Mouse (Mus musculus): Measurements from ENCODE around the gene Mrpl45. TPM values are rescaled to one million over a fixed set of nuclear protein-coding genes. Genes with fewer than 3 reads are reported as not detected.
"Not testable (repeated sequence)": the region's sequence is repeated elsewhere in the genome, so short reads cannot be mapped to it uniquely, and the experiment has no call there.

Gene Mrpl45
- total RNA-seq (2021) = 10 to 100 TPM; 40.1 to 52.8 TPM
- long read RNA-seq, experiment 1, transcript Mrpl45-201 (8 exons, 2,431 nt) = major isoform, 124 of 149 reads
- long read RNA-seq, experiment 1, partial matches to known transcripts = 5 of 149 reads
- long read RNA-seq, experiment 1, other reads (novel, unspliced or antisense) = 20 of 149 reads
- long read RNA-seq, experiment 2, transcript Mrpl45-201 (8 exons, 2,431 nt) = major isoform, 96 of 105 reads
- long read RNA-seq, experiment 2, partial matches to known transcripts = 6 of 105 reads
- long read RNA-seq, experiment 2, other reads (novel, unspliced or antisense) = 3 of 105 reads

DNA sequence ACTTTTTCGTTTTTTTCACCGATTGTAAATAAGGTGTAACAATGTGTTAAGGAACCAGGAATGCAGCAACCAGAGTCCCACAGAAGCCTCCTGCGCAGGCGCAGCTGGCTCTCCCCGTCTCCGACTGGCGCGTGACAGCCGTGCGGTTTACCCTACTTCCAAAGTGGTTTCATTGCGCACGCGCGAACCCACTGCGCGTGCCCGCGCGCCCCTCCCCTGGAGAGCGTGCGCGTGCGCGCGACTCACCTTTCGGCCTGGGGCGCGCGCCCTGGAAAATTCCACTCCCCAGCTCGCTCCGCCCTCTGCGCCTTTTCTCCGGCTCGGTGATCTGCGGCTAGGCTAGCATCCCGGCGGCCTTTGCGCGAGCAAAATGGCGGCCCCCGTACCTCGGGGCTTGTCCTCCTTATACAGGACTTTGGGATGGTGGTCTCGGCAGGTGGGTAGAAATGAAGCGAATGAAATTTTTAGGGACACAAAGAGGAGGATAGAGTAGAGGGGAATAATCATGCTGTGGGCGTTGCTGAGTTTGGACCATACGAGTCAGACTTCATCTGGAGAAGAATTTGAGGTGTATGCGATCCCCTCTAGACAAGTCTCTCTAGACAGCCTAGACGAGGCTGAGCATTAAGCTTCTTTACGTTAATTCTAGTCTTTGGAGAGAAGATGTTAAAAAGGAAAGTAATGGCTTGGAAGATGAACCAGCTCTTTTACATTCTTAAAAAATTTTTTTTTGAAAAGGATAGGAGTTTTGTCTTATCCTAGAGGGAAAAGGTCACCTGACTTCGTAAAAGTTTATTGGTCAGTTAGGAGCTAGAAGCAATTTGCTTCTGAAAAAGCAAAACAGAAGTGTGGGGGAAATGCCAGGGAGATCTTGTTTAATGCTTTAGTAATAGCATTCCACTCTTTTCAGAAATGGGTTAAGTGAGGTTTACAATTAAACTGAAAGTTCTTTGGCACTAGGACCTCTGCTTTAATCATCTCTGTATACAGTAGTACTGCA lies at the start of gene Mrpl45:
TSS of gene Mrpl45 (plus strand) at position 213 of the 1,000 bp plus-strand sequence.
- DNase-seq = peak; percentile 99

DNA sequence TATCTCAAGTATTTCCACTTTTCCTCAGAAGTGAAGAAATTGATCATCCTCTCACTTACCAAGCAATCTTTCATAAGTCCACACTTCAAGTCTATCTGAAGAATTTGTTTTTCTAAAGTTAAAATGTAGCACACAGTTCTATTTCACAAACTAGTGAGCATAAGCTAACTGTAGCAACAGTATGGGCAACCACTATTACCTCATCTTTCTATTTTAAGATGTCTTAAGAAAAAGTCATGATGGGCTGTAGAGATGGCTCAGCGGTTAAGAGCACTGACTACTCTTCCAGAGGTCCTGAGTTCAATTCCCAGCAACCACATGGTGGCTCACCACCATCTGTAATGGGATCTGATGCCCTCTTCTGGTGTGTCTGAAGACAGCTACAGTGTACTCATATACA lies 49.0 kb upstream of the Mrpl45 start:
- DNase-seq = not testable (repeated sequence)

DNA sequence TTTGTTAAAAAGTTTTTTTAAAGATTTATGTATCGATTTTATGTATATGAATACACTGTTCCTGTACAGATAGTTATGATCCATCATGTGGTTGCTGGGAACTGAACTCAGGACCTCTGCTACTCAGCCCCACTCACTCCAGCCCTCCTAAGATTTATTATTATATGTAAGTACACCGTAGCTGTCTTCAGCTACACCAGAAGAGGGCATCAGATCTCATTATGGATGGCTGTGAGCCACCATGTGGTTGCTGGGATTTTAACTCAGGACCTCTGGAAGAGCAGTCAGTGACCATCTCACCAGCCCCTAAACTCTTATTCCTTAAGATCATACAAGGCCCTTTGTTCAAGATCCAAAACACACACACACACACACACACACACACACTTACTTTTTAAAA lies 45.5 kb upstream of the Mrpl45 start:
- DNase-seq = not testable (repeated sequence)

GRCm38 (mm10) chr11:97272835-97273234 lies 42.7 kb upstream of the Mrpl45 start:
- DNase-seq = no peak

- DNase-seq = no peak
Measured at GRCm38 (mm10) chr11:97273613-97274012, 41.9 kb upstream of the Mrpl45 start.

GRCm38 (mm10) chr11:97274947-97275346 lies 40.6 kb upstream of the Mrpl45 start:
- not testable (repeated sequence) for DNase-seq

- no peak for DNase-seq
Measured at GRCm38 (mm10) chr11:97275349-97275748, 40.2 kb upstream of the Mrpl45 start.

DNA sequence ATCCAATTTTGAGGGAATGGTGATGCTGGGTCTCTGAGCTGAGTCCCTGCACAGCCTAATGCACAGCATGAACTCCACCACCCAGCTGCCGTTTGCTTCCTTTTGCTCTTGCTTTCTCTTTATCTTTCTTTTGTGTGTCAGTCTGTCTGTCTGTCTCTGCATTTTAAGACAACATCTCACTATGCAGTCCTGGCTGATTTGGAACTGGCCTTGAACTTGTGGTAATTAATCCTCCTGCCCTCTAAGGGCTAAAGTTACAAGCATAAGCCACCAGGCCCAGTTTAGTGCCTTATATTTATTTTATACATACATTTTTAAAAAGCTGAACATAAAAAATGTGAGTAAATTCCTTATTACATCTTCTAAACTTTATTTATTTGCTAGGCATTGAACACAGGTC lies 39.5 kb upstream of the Mrpl45 start:
- no peak for DNase-seq

GRCm38 (mm10) chr11:97277166-97277565 lies 38.4 kb upstream of the Mrpl45 start:
- DNase-seq = peak; percentile 13

- DNase-seq = no peak
Measured at GRCm38 (mm10) chr11:97278456-97278855, 37.1 kb upstream of the Mrpl45 start.

DNA sequence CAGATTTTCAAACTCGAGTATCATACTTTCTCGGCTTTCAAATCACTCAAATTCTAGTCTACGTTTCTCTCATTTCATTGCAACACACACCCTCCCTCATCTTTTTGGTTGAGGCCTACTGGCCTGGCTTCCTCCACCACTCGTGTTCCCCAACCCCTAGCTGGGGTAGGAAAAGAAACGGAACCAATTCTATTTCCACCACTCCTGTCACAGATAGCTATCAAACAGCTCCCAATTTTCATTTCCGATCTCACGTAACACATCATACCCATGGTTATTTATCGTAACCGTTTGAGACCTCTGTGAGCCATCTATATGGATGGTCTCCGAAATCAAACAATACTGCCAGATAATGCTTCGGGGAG lies 36.5 kb upstream of the Mrpl45 start:
- no peak for DNase-seq

DNA sequence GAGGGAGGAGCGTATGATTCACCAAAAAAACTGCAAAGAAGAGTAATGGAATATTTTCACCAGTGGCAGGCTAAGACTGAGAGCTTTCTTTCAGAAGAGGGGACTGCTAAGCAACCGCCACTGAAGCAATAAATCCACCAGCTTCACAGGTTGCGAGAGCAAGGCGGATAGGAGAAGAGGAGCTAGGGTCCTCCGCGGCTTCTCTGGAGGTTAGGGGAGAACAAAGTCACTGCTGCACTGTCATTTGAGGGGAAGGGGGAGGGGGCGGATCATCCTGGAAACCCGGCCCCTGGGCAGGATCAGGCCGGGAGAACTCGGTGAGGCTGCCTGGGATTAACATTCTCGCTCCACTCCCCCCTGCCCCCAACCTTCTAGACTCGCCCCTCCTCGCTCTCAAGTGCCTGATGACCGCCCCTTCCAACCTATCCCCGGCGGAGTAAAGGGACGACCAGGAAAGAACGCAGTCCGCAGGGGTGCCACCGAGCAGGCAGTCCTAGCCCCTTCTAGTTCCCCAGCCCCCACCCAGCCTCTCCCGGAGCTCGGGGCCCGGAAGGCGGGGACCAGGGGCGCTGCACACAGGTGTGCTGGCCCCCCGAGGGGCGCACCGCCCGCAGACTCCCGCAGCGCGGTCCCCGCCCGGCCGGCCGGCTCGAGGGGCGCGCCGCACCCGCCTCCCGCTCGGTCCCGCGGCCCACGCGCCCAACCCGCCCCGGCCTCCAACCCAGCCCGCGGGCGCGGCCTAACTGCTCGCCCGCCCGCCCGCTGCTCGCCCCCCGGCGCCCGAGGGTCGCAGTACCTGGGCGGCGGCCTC lies 35.9 kb upstream of the Mrpl45 start:
- DNase-seq = peak; percentile 76

- DNase-seq = peak; percentile 89
Measured at GRCm38 (mm10) chr11:97280216-97280861, 35.2 kb upstream of the Mrpl45 start, which contains the start of gene Npepps. Npepps (minus strand) TSS chr11:97280638.

GRCm38 (mm10) chr11:97282179-97282578 lies 33.3 kb upstream of the Mrpl45 start:
- no peak for DNase-seq

GRCm38 (mm10) chr11:97284854-97285253 lies 30.7 kb upstream of the Mrpl45 start:
- DNase-seq = no peak

- no peak for DNase-seq
Measured at GRCm38 (mm10) chr11:97285852-97286775, 29.4 kb upstream of the Mrpl45 start.

- no peak for DNase-seq
Measured at GRCm38 (mm10) chr11:97286973-97287372, 28.5 kb upstream of the Mrpl45 start.

DNA sequence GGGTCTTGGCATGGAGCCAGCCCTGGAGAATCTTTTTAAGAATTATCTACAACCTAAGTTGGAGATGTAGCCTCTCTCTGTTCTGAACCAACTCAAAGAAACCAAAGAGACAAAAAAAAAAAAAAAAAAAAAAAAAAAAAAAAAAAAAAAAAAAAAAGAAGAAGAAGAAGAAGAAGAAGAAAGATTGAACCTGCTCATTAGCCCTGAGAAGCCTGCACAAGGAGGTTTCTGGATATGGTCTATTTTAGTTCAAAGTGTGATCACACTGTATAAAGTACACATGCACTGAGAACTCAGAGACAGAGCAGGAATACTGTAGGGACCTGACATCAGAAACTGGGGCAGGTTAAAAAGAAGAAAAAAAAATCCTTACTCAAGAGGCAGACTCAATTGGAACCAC lies 27.9 kb upstream of the Mrpl45 start:
- DNase-seq = no peak

DNA sequence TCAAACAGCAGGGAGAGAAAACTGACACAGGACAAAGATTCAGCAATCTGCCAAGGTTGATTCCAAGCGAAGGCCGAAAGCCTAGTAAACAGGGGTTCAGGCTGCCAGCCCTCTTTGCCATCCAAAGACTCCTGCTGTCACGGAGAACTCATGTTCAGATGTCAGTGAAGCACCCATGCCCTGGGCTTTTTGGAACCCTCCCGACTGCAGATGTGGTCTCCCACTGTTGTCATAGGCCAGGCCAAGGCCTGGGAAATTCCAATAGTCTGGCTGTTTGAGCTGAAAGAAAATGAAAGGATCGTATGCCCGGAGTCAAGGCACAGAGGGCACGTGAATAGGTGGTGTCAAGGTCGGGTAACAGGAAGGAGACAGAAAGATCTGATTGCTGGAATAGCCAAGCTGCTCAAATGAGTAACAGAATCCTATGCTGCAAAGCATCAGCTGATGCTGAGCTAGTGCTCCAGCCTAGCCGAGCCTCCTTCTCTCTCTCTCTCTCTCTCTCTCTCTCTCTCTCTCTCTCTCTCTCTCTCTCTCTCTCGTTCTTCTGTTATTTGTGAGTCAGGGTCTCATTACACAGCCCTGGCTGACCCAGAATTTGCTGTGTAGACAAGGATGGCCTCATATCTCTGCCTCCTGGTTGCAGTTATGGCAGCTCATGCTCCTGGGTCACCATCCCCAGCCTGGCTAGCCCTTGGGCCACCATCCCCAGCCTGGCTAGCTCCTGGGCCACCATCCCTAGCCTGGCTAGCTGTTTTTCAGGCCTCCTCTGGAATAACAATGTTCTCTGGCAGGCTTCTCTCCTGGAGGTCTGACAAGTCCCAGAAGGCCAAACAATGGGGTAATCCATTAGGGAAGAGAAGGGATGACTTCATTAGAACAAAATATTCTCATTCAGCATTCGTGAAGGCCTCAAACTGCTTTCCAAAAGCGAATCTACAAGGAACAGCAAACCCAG lies 26.0 kb upstream of the Mrpl45 start:
- DNase-seq = peak; percentile 53
